Mouse (Mus musculus) CH12.LX (cell line): Measurements from ENCODE around the gene Gm21541.
"Not testable (repeated sequence)": the region's sequence is repeated elsewhere in the genome, so short reads cannot be mapped to it uniquely, and the experiment has no call there.

Experiments used
- CTCF ChIP-seq, 2 experiments: IDR thresholded peaks in 1 of 2; conservative IDR thresholded peaks in 1 of 2; 2 replicates each; pipeline ENCODE4 v1.5.1; 2011 to 2012; ENCODE audit warnings: low read depth in 2 of 2, low read length in 2 of 2, improper control_type of control experiment in 1 of 2, inconsistent platforms in 1 of 2, mild to moderate bottlenecking in 1 of 2, moderate library complexity in 1 of 2
- SIN3A ChIP-seq: IDR thresholded peaks from 2 replicates; pipeline ENCODE4 v1.6.1; 2012; ENCODE audit warnings: low read length, improper control_type of control experiment, inconsistent platforms
- USF1 ChIP-seq: IDR thresholded peaks from 2 replicates; pipeline ENCODE4 v1.6.1; 2014; ENCODE audit warnings: low read depth, mild to moderate bottlenecking, inconsistent platforms, low read length, improper control_type of control experiment

DNA sequence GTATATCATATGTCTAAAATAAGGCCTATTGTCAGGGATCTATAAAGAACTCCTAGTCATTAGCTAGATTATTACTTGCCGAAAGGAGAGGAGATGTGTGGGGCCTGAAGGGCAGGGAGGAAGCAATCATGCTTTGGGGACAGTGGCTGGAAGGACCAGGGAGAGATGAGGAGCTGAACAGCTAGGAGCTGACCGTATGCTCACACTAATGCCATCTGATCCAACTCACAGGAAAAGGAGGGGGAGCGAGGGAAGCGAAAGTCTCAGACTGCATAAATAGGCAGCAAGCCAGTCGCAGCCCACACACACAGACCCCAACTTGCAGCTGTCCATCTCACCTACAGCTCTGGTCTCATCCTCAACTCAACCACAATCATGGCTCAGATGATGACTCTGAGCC is at the start of gene Gm21541:
- not testable (repeated sequence) for TF ChIP-seq CTCF (conservative IDR thresholded peaks at IDR 0.05 in 1 of 2, IDR thresholded peaks at IDR 0.05 in 1 of 2; ENCODE audit: low read depth in 2 of 2, low read length in 2 of 2); USF1; SIN3A
